ENCODE assay signal across 15 mouse cellular contexts in the genomic region with DNA sequence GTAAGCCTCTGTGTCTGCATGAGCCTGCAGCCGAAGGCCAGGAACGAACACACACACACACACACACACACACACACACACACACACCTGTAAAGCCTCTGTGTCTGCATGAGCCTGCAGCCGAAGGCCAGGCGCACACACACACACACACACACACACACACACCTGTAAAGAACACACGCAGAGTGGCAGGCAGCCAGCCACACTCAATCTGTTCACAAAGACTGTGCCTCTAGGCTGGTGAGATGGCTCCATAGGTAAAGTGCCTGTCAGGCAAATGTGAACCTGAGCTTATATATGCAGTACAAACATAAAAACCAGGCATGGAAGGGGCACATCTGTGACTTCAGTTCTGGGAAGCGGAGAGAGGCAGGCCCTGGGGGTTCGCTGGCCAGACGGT. TPM values are rescaled to one million over a fixed set of nuclear protein-coding genes. Genes with fewer than 3 reads are reported as not detected.
DNase-seq lines count a peak whose midpoint lies in the region; ATAC-seq and TF ChIP-seq lines count a peak whose summit lies in the region.
"Had no signal": no experiment of that assay in that cellular context is flagged by ENCODE, and none has a peak within 500 bp of the region (broad histone marks: within the 10 kb centered on the region; RNA-seq: fewer than 3 reads in every experiment).

No protein-coding gene starts in this region.

- no peak for TF ChIP-seq CTCF in thymus, adult 2 months (IDR thresholded peaks at IDR 0.05; ENCODE audit: borderline replicate concordance, control insufficient read depth, extremely low read depth, insufficient read depth, low read length, poor library complexity)
- TF ChIP-seq CTCF in lung, postnatal 0 days (IDR thresholded peaks at IDR 0.05) = no peak

- DNase-seq in forebrain, embryonic 10.5 days (ENCODE audit: extremely low spot score, low spot score) = no peak
- DNase-seq in thymus, adult 2 months = no peak
- no peak for DNase-seq in thymus, postnatal 4 days
- no peak for DNase-seq in hindbrain, embryonic 14.5 days (ENCODE audit: low spot score)
- no peak for DNase-seq in Muller cell, postnatal 12 days (ENCODE audit: inconsistent ontology term)
- DNase-seq in lung, postnatal 0 days (ENCODE audit: low spot score) = no peak
- DNase-seq: kidney, adult 9 months; liver; lung, adult 2 months; thymus, postnatal 36 days had no signal

- H3K27ac ChIP-seq in forebrain, embryonic 12.5 days = peak overlapping the region; percentile 22; the same call in 1 of the 2 replicates
- H3K27ac ChIP-seq in forebrain, embryonic 10.5 days = no peak overlapping the region
- H3K27ac ChIP-seq in thymus, adult 2 months (ENCODE audit: control insufficient read depth, insufficient read depth, low read length) = peak overlapping the region; percentile 58
- H3K27ac ChIP-seq in hindbrain, embryonic 14.5 days = 0 out of 2 replicates have a peak overlapping the region, but pooled peaks have one; percentile 7
- no peak overlapping the region for H3K27ac ChIP-seq in lung, postnatal 0 days (ENCODE audit: low read length)
- H3K27ac ChIP-seq: embryonic facial prominence, embryonic 12.5 days; heart, embryonic 13.5 days; left cerebral cortex, adult 2 months had no signal

- 82% methylated on average over 8 of the region's 8 CpGs for WGBS in forebrain, embryonic 12.5 days
- 91% methylated on average over 8 of the region's 8 CpGs for WGBS in forebrain, embryonic 10.5 days
- WGBS in thymus, adult 2 months = 78% methylated on average over 8 of the region's 8 CpGs
- 81% methylated on average over 8 of the region's 8 CpGs for WGBS in hindbrain, embryonic 14.5 days
- WGBS in lung, postnatal 0 days = 75% methylated on average over 8 of the region's 8 CpGs

- H3K9me3 ChIP-seq in forebrain, embryonic 12.5 days = no peaks in the 10 kb centered on the region
- no peaks in the 10 kb centered on the region for H3K9me3 ChIP-seq in forebrain, embryonic 10.5 days
- no peaks in the 10 kb centered on the region for H3K9me3 ChIP-seq in hindbrain, embryonic 14.5 days (ENCODE audit: control insufficient read depth, low read length)
- H3K9me3 ChIP-seq in lung, postnatal 0 days (ENCODE audit: low read length) = no peaks in the 10 kb centered on the region
- H3K9me3 ChIP-seq: embryonic facial prominence, embryonic 12.5 days; heart, embryonic 13.5 days had no signal

- no peaks in the 10 kb centered on the region for H3K27me3 ChIP-seq in forebrain, embryonic 12.5 days
- H3K27me3 ChIP-seq in forebrain, embryonic 10.5 days (ENCODE audit: poor library complexity, severe bottlenecking) = no peaks in the 10 kb centered on the region
- no peaks in the 10 kb centered on the region for H3K27me3 ChIP-seq in thymus, adult 2 months (ENCODE audit: control insufficient read depth, insufficient read depth, low read length)
- no peaks in the 10 kb centered on the region for H3K27me3 ChIP-seq in hindbrain, embryonic 14.5 days (ENCODE audit: control insufficient read depth, insufficient read depth, low read length)
- no peaks in the 10 kb centered on the region for H3K27me3 ChIP-seq in lung, postnatal 0 days (replicated peaks; ENCODE audit: insufficient read depth, low read length)
- H3K27me3 ChIP-seq: embryonic facial prominence, embryonic 12.5 days; heart, embryonic 13.5 days had no signal

- ATAC-seq in forebrain, embryonic 12.5 days (ENCODE audit: low FRiP score) = no peak
- ATAC-seq in hindbrain, embryonic 14.5 days (ENCODE audit: low FRiP score) = no peak; the same call in 1 of the 2 replicates
- ATAC-seq in megakaryocyte progenitor cell, adult 5-6 weeks (replicated peaks; ENCODE audit: poor library complexity) = no peak
- ATAC-seq in lung, postnatal 0 days = no peak

- no peak overlapping the region for H3K4me2 ChIP-seq in forebrain, embryonic 12.5 days
- H3K4me2 ChIP-seq in hindbrain, embryonic 14.5 days (replicated peaks) = no peak overlapping the region
- H3K4me2 ChIP-seq in lung, postnatal 0 days (replicated peaks; ENCODE audit: low read depth, low read length) = no peak overlapping the region
- H3K4me2 ChIP-seq: embryonic facial prominence, embryonic 12.5 days; heart, embryonic 13.5 days had no signal

- H3K4me3 ChIP-seq in forebrain, embryonic 12.5 days (replicated peaks) = no peak overlapping the region
- H3K4me3 ChIP-seq in forebrain, embryonic 10.5 days = no peak overlapping the region
- H3K4me3 ChIP-seq in thymus, adult 2 months (ENCODE audit: control insufficient read depth, insufficient read depth, low read length) = no peak overlapping the region
- no peak overlapping the region for H3K4me3 ChIP-seq in hindbrain, embryonic 14.5 days (replicated peaks; ENCODE audit: low read length)
- no peak overlapping the region for H3K4me3 ChIP-seq in lung, postnatal 0 days (ENCODE audit: low read depth, low read length)
- H3K4me3 ChIP-seq: embryonic facial prominence, embryonic 12.5 days; heart, embryonic 13.5 days; left cerebral cortex, adult 2 months had no signal

- H3K36me3 ChIP-seq in forebrain, embryonic 12.5 days (replicated peaks) = peaks cover 5% of the 10 kb centered on the region; the same call in 1 of the 2 replicates
- peaks cover 8% of the 10 kb centered on the region for H3K36me3 ChIP-seq in forebrain, embryonic 10.5 days (replicated peaks)
- H3K36me3 ChIP-seq in thymus, adult 2 months (ENCODE audit: control insufficient read depth, insufficient read depth, low read length) = no peaks in the 10 kb centered on the region
- no peaks in the 10 kb centered on the region for H3K36me3 ChIP-seq in hindbrain, embryonic 14.5 days (replicated peaks; ENCODE audit: control insufficient read depth, insufficient read depth)
- H3K36me3 ChIP-seq in lung, postnatal 0 days (ENCODE audit: insufficient read depth, low read length) = no peaks in the 10 kb centered on the region
- H3K36me3 ChIP-seq: embryonic facial prominence, embryonic 12.5 days; heart, embryonic 13.5 days had no signal

- no peak for TF ChIP-seq EP300 in lung, postnatal 0 days (IDR thresholded peaks at IDR 0.05)

- TF ChIP-seq POLR2A in thymus, adult 2 months (IDR thresholded peaks at IDR 0.05; ENCODE audit: control insufficient read depth, extremely low read depth, insufficient read depth, low read length, poor library complexity) = no peak

- no peak overlapping the region for H3K9ac ChIP-seq in forebrain, embryonic 12.5 days
- H3K9ac ChIP-seq in hindbrain, embryonic 14.5 days = no peak overlapping the region
- H3K9ac ChIP-seq in lung, postnatal 0 days (replicated peaks; ENCODE audit: low read depth) = no peak overlapping the region
- H3K9ac ChIP-seq: embryonic facial prominence, embryonic 12.5 days; heart, embryonic 13.5 days had no signal

- peaks cover 55% of the 10 kb centered on the region for H3K4me1 ChIP-seq in forebrain, embryonic 12.5 days
- H3K4me1 ChIP-seq in forebrain, embryonic 10.5 days = peaks cover 63% of the 10 kb centered on the region
- H3K4me1 ChIP-seq in thymus, adult 2 months (replicated peaks; ENCODE audit: control insufficient read depth, insufficient read depth, low read length) = peaks cover 79% of the 10 kb centered on the region
- peaks cover 34% of the 10 kb centered on the region for H3K4me1 ChIP-seq in hindbrain, embryonic 14.5 days (replicated peaks; ENCODE audit: control insufficient read depth, insufficient read depth, low read length)
- H3K4me1 ChIP-seq in lung, postnatal 0 days (ENCODE audit: insufficient read depth, low read depth, low read length) = peaks cover 4% of the 10 kb centered on the region

RNA-seq across cellular contexts. Expression of a gene that starts 20.1 kb away (rescaled TPM):
- polyA plus RNA-seq in forebrain, embryonic 12.5 days (2016; fragmentation: Nextera tagmentation; extraction: Ambion mirVana) = 11.9 and 14.7 TPM in 2 replicates
- polyA plus RNA-seq in forebrain, embryonic 10.5 days (2016; fragmentation: Nextera tagmentation; extraction: Ambion mirVana) = 7.7 TPM in 2 replicates
- 74.4 and 102 TPM in 2 replicates for polyA plus RNA-seq in thymus, adult 2 months (2012; rRNA removed)
- 10.8 and 11.2 TPM in 2 replicates for polyA plus RNA-seq in hindbrain, embryonic 14.5 days (2014; fragmentation: Nextera tagmentation; extraction: Ambion mirVana)
- total RNA-seq in megakaryocyte progenitor cell, adult 5-6 weeks (2015) = 21.6 and 22.1 TPM in 2 replicates
- 7.5 and 9.1 TPM in 2 replicates for total RNA-seq in megakaryocyte progenitor cell, adult 5-6 weeks (2017)
- 5.5 and 5.6 TPM in 2 replicates for polyA plus RNA-seq in lung, postnatal 0 days (2015; fragmentation: Nextera tagmentation; extraction: Ambion mirVana)

Comparison
In these comparisons a context has a peak if more than half of its experiments do, and no peak if none do; other contexts are left out.
1. H3K27ac ChIP-seq: peak in forebrain, embryonic 12.5 days (single experiment), thymus, adult 2 months (single experiment) and hindbrain, embryonic 14.5 days (single experiment); none in forebrain, embryonic 10.5 days (single experiment) and lung, postnatal 0 days (single experiment).